Mouse (Mus musculus) CD4-positive, CD25-positive, alpha-beta regulatory T cell, adult 4 months (primary cell): ENCODE data around the gene Lonp1. TPM values are rescaled to one million over a fixed set of nuclear protein-coding genes. Genes with fewer than 3 reads are reported as not detected.
"Not testable (repeated sequence)": the region's sequence is repeated elsewhere in the genome, so short reads cannot be mapped to it uniquely, and the experiment has no call there.

Source experiments
- ATAC-seq: one replicate; pipeline ENCODE4 v1.8.0; 2017
- polyA plus RNA-seq, 2 experiments: library from polyadenylated mRNA; unstranded; fragments of 100-300 nt; shearing (Covaris generic); gene quantifications; one replicate each; pipeline ENCODE4 v1.2.1; 2017

Lonp1 gene
- polyA plus RNA-seq: 1 to 10 TPM; 4.5 to 8.0 TPM

- ATAC-seq: peak; percentile 94
These were observed at the start of gene Lonp1 for GRCm38 (mm10) chr17:56626754-56627470. Lonp1 (minus strand) TSS chr17:56626887.

DNA sequence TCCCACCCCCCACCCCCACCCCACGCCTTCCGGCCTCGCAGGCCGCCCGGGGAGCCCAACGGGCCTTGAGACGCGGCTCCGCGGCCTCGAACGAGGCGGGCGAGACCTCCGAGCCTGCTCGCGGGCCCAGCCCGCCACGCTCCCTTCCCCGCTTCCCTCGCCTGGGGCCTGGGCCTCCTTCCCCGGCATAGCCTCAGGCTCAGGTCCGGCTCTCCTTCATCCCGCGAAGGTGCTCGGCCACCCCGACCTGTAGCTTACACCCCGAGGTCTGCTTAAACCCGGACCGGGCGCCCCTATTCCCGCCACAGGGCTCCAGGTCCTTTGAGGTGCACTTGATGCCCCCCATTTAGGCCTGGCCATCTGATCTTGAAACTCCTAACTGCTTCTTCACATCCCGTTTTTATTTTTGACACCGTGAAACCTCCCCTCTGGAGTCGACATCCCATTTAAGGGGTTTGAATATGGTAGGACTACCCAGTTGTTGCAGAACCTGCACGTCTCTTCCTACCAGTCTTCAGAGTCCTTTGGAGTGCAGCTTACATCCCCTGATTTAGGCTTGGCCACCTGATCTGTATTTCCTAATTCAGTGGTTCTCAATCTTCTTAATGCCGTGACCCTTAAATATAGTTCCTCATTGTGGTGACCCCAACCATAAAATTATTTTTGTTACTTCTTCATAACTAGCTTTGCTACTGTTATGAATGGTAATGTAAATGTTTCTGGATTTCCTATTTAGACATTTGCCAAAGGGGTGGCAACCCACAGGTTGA is 47.1 kb upstream of the Lonp1 start:
- ATAC-seq: no peak

GRCm38 (mm10) chr17:56672941-56673646 is 46.4 kb upstream of the Lonp1 start, which contains the start of gene Ranbp3:
Ranbp3 (plus strand) TSS chr17:56673294.
- peak; percentile 94 for ATAC-seq

- no peak for ATAC-seq
These were observed 43.1 kb upstream of the Lonp1 start for GRCm38 (mm10) chr17:56669766-56670165.

DNA sequence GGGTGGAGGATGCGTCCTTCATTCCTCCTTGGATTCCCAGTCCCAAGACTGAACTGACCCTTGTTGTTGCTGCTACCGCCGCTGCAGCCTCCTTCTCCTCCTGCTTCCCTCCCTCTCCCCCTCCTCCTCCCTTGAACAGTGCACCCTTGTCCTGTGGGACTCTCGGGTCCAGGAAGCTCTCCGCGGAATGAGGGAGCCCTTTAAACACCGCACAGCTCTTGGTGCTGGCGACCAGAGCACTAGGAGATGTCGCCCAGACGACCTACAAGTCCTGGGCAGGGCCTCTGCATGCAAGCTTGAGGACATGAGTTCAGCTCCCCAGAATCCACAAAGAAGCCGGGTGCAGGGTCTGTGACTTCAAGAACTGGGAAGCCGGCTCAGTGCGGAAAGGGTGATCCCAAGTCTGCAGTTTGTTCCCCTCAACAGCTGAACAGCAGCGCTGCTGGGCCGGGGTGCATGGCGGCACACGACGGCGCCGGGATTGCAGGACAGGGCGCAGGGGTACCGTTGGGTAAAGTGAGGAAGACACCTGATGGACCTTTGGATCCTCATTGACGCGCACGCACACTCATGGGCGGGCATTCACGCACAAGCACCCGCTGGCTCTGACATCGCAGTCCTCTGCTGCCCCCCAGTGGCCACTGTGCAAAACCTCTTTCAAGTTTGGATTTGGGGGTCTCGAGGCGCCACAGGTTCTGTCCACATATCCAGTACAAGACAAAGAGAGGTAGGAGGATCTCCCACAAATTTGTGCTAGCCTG is 41.9 kb upstream of the Lonp1 start:
- ATAC-seq: peak; percentile 28

- no peak for ATAC-seq
These were observed 40.9 kb upstream of the Lonp1 start for GRCm38 (mm10) chr17:56667591-56667990.

DNA sequence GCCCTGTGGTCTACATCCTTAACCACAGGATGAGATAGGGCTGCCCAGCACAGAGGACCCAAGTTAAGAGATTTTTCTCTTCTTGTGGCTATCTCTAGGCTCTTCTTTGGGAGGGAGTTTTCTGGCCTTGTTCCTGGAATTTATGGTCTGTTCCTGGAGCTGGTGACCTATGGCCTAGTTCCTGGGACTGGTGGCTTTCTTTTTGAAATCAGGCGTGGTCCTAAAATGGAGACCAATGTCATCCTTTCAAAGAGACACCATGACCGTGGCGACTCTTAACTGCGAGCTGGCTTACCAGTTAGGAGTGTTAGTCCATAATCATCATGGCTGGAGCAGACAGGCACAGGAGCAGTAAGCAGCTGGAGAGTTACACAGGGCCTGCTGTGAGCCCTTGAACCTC is 39.7 kb upstream of the Lonp1 start:
- no peak for ATAC-seq

DNA sequence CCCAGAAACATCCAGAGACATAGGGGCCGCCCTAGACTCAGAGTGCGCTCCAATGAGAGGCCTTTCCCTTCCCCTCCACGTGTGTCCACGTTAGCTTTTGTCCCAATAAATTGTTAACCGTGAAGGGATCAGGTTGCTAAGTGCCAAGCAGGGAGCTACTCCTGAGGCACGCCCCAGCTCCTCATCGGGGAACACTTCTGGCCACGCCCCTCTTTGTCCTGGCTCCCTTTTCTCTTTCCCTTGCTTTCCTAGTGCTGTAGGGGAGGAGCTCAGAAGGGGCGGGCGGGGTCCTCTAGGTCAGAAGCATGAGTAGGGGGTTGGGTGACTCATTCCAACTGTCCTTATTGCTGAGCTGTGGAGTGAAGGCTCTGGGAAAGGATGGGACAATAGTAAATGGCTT is 37.6 kb upstream of the Lonp1 start:
- ATAC-seq: no peak

- no peak for ATAC-seq
These were observed 37.0 kb upstream of the Lonp1 start for GRCm38 (mm10) chr17:56663659-56664058.

- ATAC-seq: no peak
These were observed 29.5 kb upstream of the Lonp1 start for GRCm38 (mm10) chr17:56656171-56656570.

- ATAC-seq: no peak
These were observed 28.6 kb upstream of the Lonp1 start for GRCm38 (mm10) chr17:56655311-56655710.

- ATAC-seq: no peak
These were observed 28.1 kb upstream of the Lonp1 start for GRCm38 (mm10) chr17:56654771-56655170.

GRCm38 (mm10) chr17:56651801-56652200 is 25.1 kb upstream of the Lonp1 start:
- no peak for ATAC-seq

- no peak for ATAC-seq
These were observed 20.9 kb upstream of the Lonp1 start for GRCm38 (mm10) chr17:56647546-56647945.

GRCm38 (mm10) chr17:56643237-56643636 is 16.6 kb upstream of the Lonp1 start:
- ATAC-seq: no peak

- ATAC-seq: no peak
These were observed 7.3 kb upstream of the Lonp1 start for GRCm38 (mm10) chr17:56634023-56634422.

GRCm38 (mm10) chr17:56631807-56632206 is 5.1 kb upstream of the Lonp1 start:
- no peak for ATAC-seq

DNA sequence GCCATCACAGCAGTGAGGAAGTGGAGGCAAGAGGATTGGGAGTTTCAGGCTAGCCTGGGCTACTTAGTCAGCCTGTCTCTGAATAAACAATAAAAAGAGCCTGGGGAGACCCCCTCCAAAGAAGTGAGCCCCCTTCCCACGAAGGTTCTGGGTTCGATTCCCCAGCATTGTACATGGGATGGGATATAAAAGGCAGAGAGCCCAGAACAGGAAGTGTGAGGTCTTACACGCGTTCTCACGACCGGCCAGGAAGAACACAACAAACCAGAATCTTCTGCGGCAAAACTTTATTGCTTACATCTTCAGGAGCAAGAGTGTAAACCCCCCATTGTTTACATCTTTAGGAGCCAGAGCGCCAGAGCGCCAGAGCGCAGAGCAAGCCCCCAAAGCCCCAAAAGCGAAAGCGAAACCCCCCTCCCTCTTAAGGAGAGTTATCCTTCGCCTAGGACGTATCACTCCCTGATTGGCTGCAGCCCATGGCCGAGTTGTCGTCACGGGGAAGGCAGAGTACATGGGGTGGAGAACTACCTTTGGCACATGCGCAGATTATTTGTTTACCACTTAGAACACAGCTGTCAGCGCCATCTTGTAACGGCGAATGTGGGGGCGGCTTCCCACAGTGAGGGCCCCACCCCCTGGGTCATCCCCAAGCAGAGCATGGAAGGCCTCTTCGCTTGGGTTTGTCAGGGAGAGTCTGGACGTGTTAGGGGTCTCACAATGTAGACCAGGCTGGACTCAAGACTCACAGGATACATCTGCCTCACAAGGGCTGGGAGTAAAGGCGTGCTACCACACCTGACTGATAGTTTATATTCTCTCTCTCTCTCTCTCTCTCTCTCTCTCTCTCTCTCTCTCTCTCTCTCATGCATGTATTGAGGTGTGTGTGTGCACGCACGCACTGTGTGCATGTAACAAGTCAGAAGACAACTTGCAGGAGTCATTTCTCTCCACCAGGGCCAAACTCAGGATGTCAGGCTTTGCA is 3.4 kb upstream of the Lonp1 start:
- not testable (repeated sequence) for ATAC-seq

DNA sequence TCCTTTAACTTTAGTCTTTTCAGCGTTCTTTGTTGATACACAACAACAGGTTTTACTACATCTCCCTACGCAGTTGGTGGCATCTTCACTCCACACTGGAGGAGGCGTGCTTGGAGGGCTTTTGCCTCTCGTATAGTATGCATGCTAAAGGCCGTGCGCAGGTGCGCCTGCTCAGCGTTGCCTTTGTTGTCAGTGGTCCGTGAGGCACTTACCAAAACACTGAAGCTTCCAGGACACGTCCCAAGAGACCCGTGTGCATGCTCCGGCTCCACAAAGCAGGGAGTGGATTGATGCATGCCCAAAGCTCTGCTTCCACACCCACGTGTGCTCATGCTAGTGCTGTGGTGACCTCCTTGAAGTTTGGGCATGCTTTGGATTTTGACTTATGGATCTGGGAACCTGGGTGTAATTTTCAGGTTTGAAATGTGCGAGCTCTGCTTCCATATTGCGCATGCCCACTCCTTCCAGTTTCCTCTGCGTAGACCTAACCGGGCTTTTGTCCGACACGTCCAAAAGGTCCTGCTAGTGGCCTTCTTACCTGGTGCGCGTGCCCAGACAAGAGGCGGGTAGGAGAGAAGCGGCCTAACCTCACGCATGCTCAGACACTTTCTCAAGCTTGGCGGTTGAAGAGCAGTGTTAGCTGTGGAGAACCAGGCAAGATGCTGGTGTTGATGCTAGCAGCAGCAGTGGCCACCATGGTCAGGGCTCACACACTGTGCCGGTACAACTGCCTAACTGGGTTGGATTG is 1.0 kb upstream of the Lonp1 start, which contains the start of gene Catsperd:
Gene Catsperd (plus strand): TSS at position 614 of the 748 bp plus-strand sequence.
- peak; percentile 4 for ATAC-seq

DNA sequence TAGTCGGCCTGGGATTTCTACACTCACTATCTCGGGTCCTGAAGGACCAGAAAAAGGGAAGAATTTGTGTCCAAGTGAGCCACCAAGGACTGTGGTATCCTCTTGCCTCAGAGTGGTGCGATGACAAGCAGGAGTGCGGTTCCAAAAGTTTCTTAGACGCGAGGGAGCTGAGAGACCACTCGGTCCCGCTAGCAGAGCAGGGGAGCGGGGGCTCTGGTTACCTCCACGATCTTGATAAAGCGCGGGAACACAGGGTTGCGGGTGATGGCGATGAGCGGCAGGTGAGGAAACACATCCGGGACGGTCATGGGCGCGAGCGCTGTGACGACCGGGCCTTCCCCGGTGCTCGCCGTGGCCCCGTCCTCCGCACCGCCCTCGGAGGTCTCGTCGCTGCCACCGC is 427 bp downstream of the Lonp1 start:
- ATAC-seq: peak; percentile 21
